Mouse (Mus musculus) heart, postnatal 0 days (tissue): ENCODE measurements at regions not wholly inside any gene's neighbourhood (a gene's known extent, or its start where the extent isn't known, plus 50 kb on each side); places are given as distances from the start of the nearest gene placed in this dataset.

Experiments used
- CTCF ChIP-seq: IDR thresholded peaks from 2 replicates; pipeline ENCODE4 v1.5.1; 2016; ENCODE audit warnings: antibody characterized with exemption, control low read depth, low read depth
- EP300 ChIP-seq: IDR thresholded peaks from 2 replicates; pipeline ENCODE4 v1.6.1; 2016; ENCODE audit warnings: antibody characterized with exemption, low read depth

- TF ChIP-seq CTCF, result no peak
- TF ChIP-seq EP300, result no peak
Observed at GRCm38 (mm10) chr14:48842861-48843260, 169.2 kb upstream of the Otx2 start.
